Mouse (Mus musculus) embryonic facial prominence, embryonic 12.5 days (tissue): Measurements from ENCODE around the gene Jakmip3. TPM values are rescaled to one million over a fixed set of nuclear protein-coding genes. Genes with fewer than 3 reads are reported as not detected.

Experiments used
- ATAC-seq: fragments of 200-750 bp; cut with Nextera tagmentation; 2 replicates; pipeline ENCODE4 v1.8.0; 2017; ENCODE audit not compliant: insufficient number of reproducible peaks, insufficient read depth, low FRiP score, low TSS enrichment
- H3K27ac ChIP-seq: fragments of 300-500 bp; sonication (generic); 2 replicates; pipeline ENCODE4 v1.5.1; 2016; ENCODE audit warnings: mild to moderate bottlenecking
- H3K27me3 ChIP-seq: fragments of 300-500 bp; sonication (generic); 2 replicates; pipeline ENCODE4 v1.6.1; 2016; ENCODE audit warnings: mild to moderate bottlenecking, moderate library complexity
- H3K36me3 ChIP-seq: fragments of 300-500 bp; sonication (generic); 2 replicates; pipeline ENCODE4 v1.6.1; 2016; ENCODE audit warnings: mild to moderate bottlenecking
- H3K4me1 ChIP-seq: fragments of 300-500 bp; sonication (generic); 2 replicates; pipeline ENCODE4 v1.6.1; 2016
- H3K4me2 ChIP-seq: fragments of 300-500 bp; sonication (generic); replicated peaks from 2 replicates; pipeline ENCODE4 v1.6.1; 2016; ENCODE audit warnings: mild to moderate bottlenecking, moderate library complexity
- H3K4me3 ChIP-seq: fragments of 300-500 bp; sonication (generic); 2 replicates; pipeline ENCODE4 v1.5.1; 2016; ENCODE audit warnings: mild to moderate bottlenecking
- H3K9ac ChIP-seq: fragments of 300-500 bp; sonication (generic); 2 replicates; pipeline ENCODE4 v1.6.1; 2016; ENCODE audit warnings: mild to moderate bottlenecking, moderate library complexity
- H3K9me3 ChIP-seq: fragments of 300-500 bp; sonication (generic); 2 replicates; pipeline ENCODE4 v1.6.1; 2016; ENCODE audit warnings: mild to moderate bottlenecking, moderate library complexity
- WGBS: fragments of 180-500 bp; shearing (Covaris S2); methylation state at CpG from one replicate; pipeline ENCODE4 v1.1.7; 2016; 5-methylcytosine and 5-hydroxymethylcytosine counted together
- polyA plus RNA-seq: library from polyadenylated mRNA; unstranded; fragments of >200 nt; fragmentation: Nextera tagmentation; extraction: Ambion mirVana; gene quantifications from 2 replicates; pipeline ENCODE4 v1.2.1, GENCODE M21; 2016

Gene Jakmip3
- polyA plus RNA-seq, 1 experiment from 2014 or later: 0.67 TPM

DNA sequence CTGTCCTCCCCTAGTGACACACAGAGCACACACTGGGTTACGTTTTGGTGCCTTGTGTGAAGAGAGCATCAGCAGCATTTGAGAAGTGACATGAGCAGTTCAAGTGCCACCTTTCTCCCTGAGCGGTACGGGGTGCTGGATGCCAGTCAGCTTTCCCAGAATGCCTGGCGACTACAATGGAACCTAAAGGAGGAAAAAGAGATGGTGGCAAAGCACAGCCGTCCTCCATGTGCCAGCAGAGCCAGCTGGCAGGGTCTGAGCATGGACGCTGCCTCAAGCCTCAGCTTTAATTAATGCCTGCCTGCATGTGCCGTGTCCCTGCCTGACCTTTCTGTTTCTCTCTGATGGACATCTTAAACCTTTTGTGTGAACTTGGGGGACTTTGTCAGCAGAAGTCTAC, 15.3 kb downstream of the Jakmip3 start:
- 85% methylated on average over 7 of the region's 7 CpGs for WGBS
- Histone ChIP-seq H3K9ac (no peak overlapping the region), H3K27me3 (0 out of 2 replicates have a peak, but pooled peaks cover 3% of the 10 kb centered on the region), H3K27ac (no peak overlapping the region), H3K9me3 (no peaks in the 10 kb centered on the region), H3K4me1 (no peaks in the 10 kb centered on the region), H3K4me3 (no peak overlapping the region), H3K4me2 (no peak overlapping the region), H3K36me3 (no peaks in the 10 kb centered on the region)
- no peak for ATAC-seq

- Histone ChIP-seq H3K9ac (no peak overlapping the region), H3K27me3 (0 out of 2 replicates have a peak, but pooled peaks cover 3% of the 10 kb centered on the region), H3K27ac (no peak overlapping the region), H3K4me3 (no peak overlapping the region), H3K4me1 (no peaks in the 10 kb centered on the region), H3K9me3 (no peaks in the 10 kb centered on the region), H3K4me2 (no peak overlapping the region), H3K36me3 (no peaks in the 10 kb centered on the region)
- 78% methylated on average over 6 of the region's 6 CpGs for WGBS
- ATAC-seq: no peak
These were observed 16.6 kb downstream of the Jakmip3 start for GRCm38 (mm10) chr7:138957106-138957505.

- H3K4me3 ChIP-seq: no peak overlapping the region
- 0 out of 2 replicates have a peak, but pooled peaks cover 3% of the 10 kb centered on the region for H3K27me3 ChIP-seq
- H3K9me3 ChIP-seq: no peaks in the 10 kb centered on the region
- H3K36me3 ChIP-seq: no peaks in the 10 kb centered on the region
- no peaks in the 10 kb centered on the region for H3K4me1 ChIP-seq
- ATAC-seq: no peak
- H3K4me2 ChIP-seq: no peak overlapping the region
- WGBS: 85% methylated on average over 5 of the region's 5 CpGs
- H3K9ac ChIP-seq: no peak overlapping the region
- H3K27ac ChIP-seq: no peak overlapping the region
These were observed 19.2 kb downstream of the Jakmip3 start for GRCm38 (mm10) chr7:138959747-138960146.

DNA sequence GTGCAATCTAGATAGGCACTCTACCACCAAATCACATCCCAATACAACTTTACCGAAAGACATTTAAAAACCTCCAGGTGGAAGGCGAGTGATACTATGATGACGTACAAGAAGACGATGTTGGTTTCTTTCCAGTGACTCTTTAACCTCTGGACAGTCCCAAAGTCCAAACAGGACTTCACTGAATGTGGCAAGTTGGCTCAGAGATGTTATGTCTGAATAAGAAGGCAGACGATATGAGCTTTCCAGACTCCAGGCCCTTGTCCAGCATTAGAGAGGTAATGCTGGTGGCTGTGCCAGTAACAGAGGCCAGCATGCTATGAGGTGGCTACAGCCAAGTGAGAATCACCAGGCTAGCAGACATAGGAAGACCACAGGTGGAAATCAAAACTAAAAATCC, 23.2 kb downstream of the Jakmip3 start:
- Histone ChIP-seq H3K9me3 (no peaks in the 10 kb centered on the region), H3K27ac (no peak overlapping the region), H3K27me3 (no peaks in the 10 kb centered on the region), H3K9ac (no peak overlapping the region), H3K4me3 (no peak overlapping the region), H3K4me1 (no peaks in the 10 kb centered on the region), H3K4me2 (no peak overlapping the region), H3K36me3 (no peaks in the 10 kb centered on the region)
- ATAC-seq: no peak
- 85% methylated on average over 5 of the region's 5 CpGs for WGBS

- WGBS: 67% methylated on average over 13 of the region's 13 CpGs
These were observed 27.6 kb downstream of the Jakmip3 start for GRCm38 (mm10) chr7:138968010-138968620.

GRCm38 (mm10) chr7:138977510-138977909, 37.0 kb downstream of the Jakmip3 start:
- WGBS: 95% methylated on average over 7 of the region's 7 CpGs
- Histone ChIP-seq H3K4me2 (no peak overlapping the region), H3K36me3 (no peaks in the 10 kb centered on the region), H3K4me3 (no peak overlapping the region), H3K9ac (no peak overlapping the region), H3K27me3 (no peaks in the 10 kb centered on the region), H3K27ac (no peak overlapping the region), H3K4me1 (no peaks in the 10 kb centered on the region), H3K9me3 (no peaks in the 10 kb centered on the region)
- no peak for ATAC-seq

More at GRCm38 (mm10) chr7:138968010-138968620, 27.6 kb downstream of the Jakmip3 start:
- ATAC-seq: no peak
- Histone ChIP-seq H3K27ac (no peak overlapping the region), H3K9ac (no peak overlapping the region), H3K4me1 (no peaks in the 10 kb centered on the region), H3K4me2 (no peak overlapping the region), H3K36me3 (no peaks in the 10 kb centered on the region), H3K4me3 (no peak overlapping the region), H3K27me3 (no peaks in the 10 kb centered on the region), H3K9me3 (no peaks in the 10 kb centered on the region)

GRCm38 (mm10) chr7:138984576-138984975, 44.0 kb downstream of the Jakmip3 start:
- WGBS: 93% methylated on average over 6 of the region's 6 CpGs
- H3K36me3 ChIP-seq: no peaks in the 10 kb centered on the region
- no peak overlapping the region for H3K27ac ChIP-seq
- H3K4me1 ChIP-seq: no peaks in the 10 kb centered on the region
- no peak overlapping the region for H3K9ac ChIP-seq
- no peak overlapping the region for H3K4me3 ChIP-seq
- no peaks in the 10 kb centered on the region for H3K27me3 ChIP-seq
- no peak overlapping the region for H3K4me2 ChIP-seq
- ATAC-seq: no peak
- H3K9me3 ChIP-seq: no peaks in the 10 kb centered on the region

DNA sequence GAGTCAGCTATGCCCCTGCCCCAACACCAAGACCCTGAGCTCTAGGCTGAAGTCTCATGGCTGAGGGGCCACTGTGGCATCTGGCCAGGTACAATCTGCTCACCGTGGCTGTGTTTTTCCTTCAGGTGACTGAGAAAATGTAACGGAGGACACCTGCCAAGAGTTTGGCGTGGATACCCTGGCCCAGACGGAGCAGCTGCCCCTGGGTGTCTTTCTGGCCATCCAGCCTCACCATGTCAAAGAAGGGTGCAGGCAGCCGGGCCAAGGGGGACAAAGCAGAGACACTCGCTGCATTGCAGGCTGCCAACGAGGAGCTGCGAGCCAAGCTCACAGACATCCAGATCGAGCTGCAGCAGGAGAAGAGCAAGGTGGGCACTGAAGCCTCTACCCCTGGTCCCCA, 48.6 kb downstream of the Jakmip3 start:
- no peaks in the 10 kb centered on the region for H3K9me3 ChIP-seq

GRCm38 (mm10) chr7:139002692-139003091, 62.2 kb downstream of the Jakmip3 start:
- no peak overlapping the region for H3K4me2 ChIP-seq
- H3K27ac ChIP-seq: no peak overlapping the region
- H3K36me3 ChIP-seq: no peaks in the 10 kb centered on the region
- 88% methylated on average over 9 of the region's 9 CpGs for WGBS
- H3K9me3 ChIP-seq: no peaks in the 10 kb centered on the region
- H3K4me3 ChIP-seq: no peak overlapping the region
- no peaks in the 10 kb centered on the region for H3K27me3 ChIP-seq
- no peak for ATAC-seq
- no peaks in the 10 kb centered on the region for H3K4me1 ChIP-seq
- no peak overlapping the region for H3K9ac ChIP-seq

More for the DNA sequence above, 48.6 kb downstream of the Jakmip3 start:
- no peaks in the 10 kb centered on the region for H3K36me3 ChIP-seq
- no peak overlapping the region for H3K9ac ChIP-seq
- ATAC-seq: no peak
- WGBS: 83% methylated on average over 9 of the region's 9 CpGs
- no peak overlapping the region for H3K4me3 ChIP-seq
- H3K27ac ChIP-seq: no peak overlapping the region
- H3K27me3 ChIP-seq: no peaks in the 10 kb centered on the region
- H3K4me2 ChIP-seq: no peak overlapping the region
- no peaks in the 10 kb centered on the region for H3K4me1 ChIP-seq

- Histone ChIP-seq H3K9ac (no peak overlapping the region), H3K4me3 (no peak overlapping the region), H3K4me1 (no peaks in the 10 kb centered on the region), H3K9me3 (no peaks in the 10 kb centered on the region), H3K36me3 (no peaks in the 10 kb centered on the region), H3K4me2 (no peak overlapping the region), H3K27ac (no peak overlapping the region), H3K27me3 (no peaks in the 10 kb centered on the region)
- ATAC-seq: no peak
- 82% methylated on average over 9 of the region's 9 CpGs for WGBS
These were observed 62.7 kb downstream of the Jakmip3 start for GRCm38 (mm10) chr7:139003250-139003649.

GRCm38 (mm10) chr7:139009786-139010502, 69.4 kb downstream of the Jakmip3 start:
- H3K27me3 ChIP-seq: no peaks in the 10 kb centered on the region
- ATAC-seq: no peak
- WGBS: 62% methylated on average over 7 of the region's 7 CpGs
- no peak overlapping the region for H3K27ac ChIP-seq
- no peak overlapping the region for H3K9ac ChIP-seq
- H3K36me3 ChIP-seq: no peaks in the 10 kb centered on the region
- H3K4me3 ChIP-seq: no peak overlapping the region
- no peaks in the 10 kb centered on the region; the same call in 1 of the 2 replicates for H3K4me1 ChIP-seq
- no peak overlapping the region for H3K4me2 ChIP-seq
- no peaks in the 10 kb centered on the region for H3K9me3 ChIP-seq

DNA sequence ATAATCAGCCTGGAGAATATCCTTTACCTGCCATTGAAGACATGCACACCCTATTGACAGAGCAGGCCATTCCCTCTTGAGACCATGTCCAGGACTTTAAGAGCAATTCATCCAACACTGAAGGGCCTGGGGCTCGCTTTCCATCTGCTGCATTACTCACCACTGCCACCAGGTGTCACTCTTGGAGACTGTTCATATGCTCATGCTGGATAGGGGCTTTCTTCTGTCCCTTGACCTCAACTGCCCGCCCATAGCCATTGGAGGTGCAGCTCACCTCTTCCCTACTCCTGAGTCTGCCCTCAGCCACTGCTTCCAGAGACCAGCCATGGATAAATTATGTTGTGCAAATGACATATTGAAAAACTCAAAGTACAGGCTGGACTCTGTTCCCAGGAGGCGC, 70.5 kb downstream of the Jakmip3 start:
- H3K4me3 ChIP-seq: no peak overlapping the region
- H3K9ac ChIP-seq: no peak overlapping the region
- H3K27me3 ChIP-seq: no peaks in the 10 kb centered on the region
- ATAC-seq: no peak
- peaks cover 4% of the 10 kb centered on the region for H3K4me1 ChIP-seq
- H3K4me2 ChIP-seq: no peak overlapping the region
- no peak overlapping the region for H3K27ac ChIP-seq
- WGBS: 35% methylated on average over 3 of the region's 3 CpGs
- no peaks in the 10 kb centered on the region for H3K9me3 ChIP-seq
- no peaks in the 10 kb centered on the region for H3K36me3 ChIP-seq
